Mouse (Mus musculus) E14TG2a.4 (cell line): Measurements from ENCODE around the gene L3mbtl3.

Source experiments
- CTCF ChIP-seq: conservative IDR thresholded peaks from 2 replicates; pipeline ENCODE4 v1.5.1; 2014; ENCODE audit warnings: low read length
- NANOG ChIP-seq: IDR thresholded peaks from 2 replicates; pipeline ENCODE4 v1.6.1; 2014; ENCODE audit warnings: borderline replicate concordance, low read length, mixed read lengths

- TF ChIP-seq CTCF (no peak), NANOG (no peak)
These were observed 968 bp upstream of the L3mbtl3 start for GRCm38 (mm10) chr10:26376546-26377331.
